Mouse (Mus musculus): ENCODE data around the gene Creld2. TPM values are rescaled to one million over a fixed set of nuclear protein-coding genes. Genes with fewer than 3 reads are reported as not detected.

The Creld2 gene
- polyA plus RNA-seq, 1 experiment from 2014 or later, result 32.9 TPM

DNA sequence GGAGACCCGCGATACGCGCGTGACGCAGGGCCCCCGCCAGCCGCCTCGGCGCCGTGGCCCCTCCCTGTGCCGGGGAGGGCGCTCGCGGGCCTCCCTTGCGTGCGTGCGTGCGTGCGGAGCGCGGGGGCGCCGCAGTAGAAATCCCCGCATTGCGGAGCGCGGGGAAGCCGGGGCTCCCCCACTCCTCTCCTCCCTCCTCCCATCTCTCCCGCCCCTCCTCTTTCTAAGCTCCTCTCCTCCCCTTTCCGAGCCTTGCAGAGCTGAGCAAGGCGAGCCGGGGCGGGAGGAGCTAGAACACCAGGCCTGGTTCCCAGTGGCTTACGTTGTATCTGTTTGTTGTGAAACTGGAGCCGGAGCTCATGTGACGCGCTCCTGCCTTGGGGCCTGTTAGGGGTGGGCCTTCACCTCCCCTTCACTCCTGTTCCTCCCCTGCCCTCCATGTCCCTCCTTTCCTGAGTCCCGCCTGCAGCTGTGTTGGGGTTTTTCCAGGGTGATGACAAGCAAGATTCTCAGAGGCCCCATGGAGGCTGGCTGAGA, 44.3 kb downstream of the Creld2 start:
- Histone ChIP-seq H3K4me2 (ENCODE audit: low read depth, low read length) (peak overlapping the region; percentile 87), H3K9ac (replicated peaks) (peak overlapping the region; percentile 93), H3K27me3 (ENCODE audit: insufficient read depth, low read length) (no peaks in the 10 kb centered on the region), H3K4me3 (ENCODE audit: low read depth, low read length) (peak overlapping the region; percentile 78), H3K9me3 (ENCODE audit: low read length) (no peaks in the 10 kb centered on the region), H3K27ac (ENCODE audit: low read depth) (peak overlapping the region; percentile 97), H3K4me1 (ENCODE audit: insufficient read depth) (peaks cover 51% of the 10 kb centered on the region), H3K36me3 (replicated peaks; ENCODE audit: insufficient read depth, low read length) (peaks cover 19% of the 10 kb centered on the region)
- 8% methylated on average over 23 of the region's 39 CpGs for WGBS (ENCODE audit: insufficient replicate concordance)
- TF ChIP-seq EP300 (IDR thresholded peaks at IDR 0.05; ENCODE audit: low read depth), result peak; percentile 56; the same call in 1 of the 2 replicates
- no peak for TF ChIP-seq CTCF (IDR thresholded peaks at IDR 0.05; ENCODE audit: low read depth)
- ATAC-seq (peak; percentile 39), DNase-seq (peak; percentile 83)

DNA sequence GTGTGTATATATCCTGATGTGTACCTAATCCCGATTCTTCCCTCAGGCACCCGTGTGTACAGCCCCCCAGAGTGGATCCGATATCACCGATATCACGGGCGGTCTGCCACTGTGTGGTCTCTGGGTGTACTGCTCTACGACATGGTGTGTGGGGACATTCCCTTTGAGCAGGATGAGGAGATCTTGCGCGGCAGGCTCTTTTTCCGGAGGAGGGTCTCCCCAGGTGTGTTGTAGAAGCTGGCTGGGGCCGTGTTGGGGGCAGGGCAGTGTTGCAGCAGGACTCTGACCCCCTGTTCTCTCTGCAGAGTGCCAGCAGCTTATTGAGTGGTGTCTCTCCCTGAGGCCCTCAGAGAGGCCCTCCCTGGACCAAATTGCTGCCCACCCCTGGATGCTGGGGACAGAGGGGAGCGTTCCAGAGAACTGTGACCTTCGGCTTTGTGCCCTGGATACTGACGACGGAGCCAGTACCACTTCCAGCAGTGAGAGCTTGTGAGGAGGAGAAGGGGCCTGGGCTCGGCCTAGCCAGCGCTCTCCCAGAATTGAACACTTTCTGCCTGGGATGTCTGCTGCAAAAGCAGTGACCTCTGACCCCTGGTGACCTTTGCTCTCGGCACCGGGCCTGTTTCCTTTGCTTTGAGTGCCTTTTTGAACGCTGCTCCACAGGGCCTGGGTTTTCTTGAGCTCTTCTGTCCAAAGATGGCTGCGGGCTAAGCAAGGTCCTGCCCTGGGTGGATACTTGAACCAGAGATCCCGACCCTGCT, 45.0 kb downstream of the Creld2 start:
- Histone ChIP-seq H3K27me3 (ENCODE audit: insufficient read depth, low read length) (no peaks in the 10 kb centered on the region), H3K9ac (replicated peaks) (peak overlapping the region; percentile 93), H3K27ac (ENCODE audit: low read depth) (peak overlapping the region; percentile 97), H3K9me3 (ENCODE audit: low read length) (no peaks in the 10 kb centered on the region), H3K4me1 (ENCODE audit: insufficient read depth) (peaks cover 51% of the 10 kb centered on the region), H3K4me3 (ENCODE audit: low read depth, low read length) (peak overlapping the region; percentile 78), H3K36me3 (replicated peaks; ENCODE audit: insufficient read depth, low read length) (peaks cover 19% of the 10 kb centered on the region), H3K4me2 (ENCODE audit: low read depth, low read length) (peak overlapping the region; percentile 87)
- 62% methylated on average over 22 of the region's 22 CpGs for WGBS (ENCODE audit: insufficient replicate concordance)
- peak; percentile 64 for DNase-seq
- ATAC-seq, result no peak
- TF ChIP-seq CTCF (IDR thresholded peaks at IDR 0.05; ENCODE audit: low read depth), result 0 out of 2 replicates have a peak, but pooled peaks have one; percentile 4
- 0 out of 2 replicates have a peak, but pooled peaks have one; percentile 25 for TF ChIP-seq EP300 (IDR thresholded peaks at IDR 0.05; ENCODE audit: low read depth)

DNA sequence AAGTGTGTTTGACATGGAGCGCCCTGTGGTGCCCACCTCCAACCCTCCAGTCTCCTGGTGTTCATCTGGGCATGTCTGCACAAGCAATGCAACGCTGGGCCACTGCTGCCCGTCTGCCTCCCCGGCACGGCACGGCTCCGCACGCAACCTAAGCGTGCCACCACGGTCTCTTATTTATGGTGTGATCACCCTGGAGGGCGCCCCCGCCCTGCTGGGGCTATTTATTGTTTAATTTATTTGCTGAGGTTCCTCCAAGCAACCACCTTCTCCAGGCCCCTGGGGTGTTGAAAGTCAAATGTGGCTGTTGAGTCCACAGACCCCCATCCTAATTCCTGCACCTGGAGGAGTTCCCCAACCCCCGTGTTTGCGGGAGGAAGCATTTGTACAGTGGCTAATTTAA, 45.6 kb downstream of the Creld2 start:
- H3K9ac ChIP-seq (replicated peaks), result peak overlapping the region; percentile 93
- TF ChIP-seq EP300 (IDR thresholded peaks at IDR 0.05; ENCODE audit: low read depth), result no peak
- no peak for TF ChIP-seq CTCF (IDR thresholded peaks at IDR 0.05; ENCODE audit: low read depth)
- WGBS (ENCODE audit: insufficient replicate concordance), result 80% methylated on average over 14 of the region's 14 CpGs
- peak overlapping the region; percentile 87 for H3K4me2 ChIP-seq (ENCODE audit: low read depth, low read length)
- peaks cover 19% of the 10 kb centered on the region for H3K36me3 ChIP-seq (replicated peaks; ENCODE audit: insufficient read depth, low read length)
- H3K27ac ChIP-seq (ENCODE audit: low read depth), result peak overlapping the region; percentile 97
- ATAC-seq, result no peak
- H3K4me3 ChIP-seq (ENCODE audit: low read depth, low read length), result peak overlapping the region; percentile 78
- H3K4me1 ChIP-seq (ENCODE audit: insufficient read depth), result peaks cover 52% of the 10 kb centered on the region
- no peaks in the 10 kb centered on the region for H3K9me3 ChIP-seq (ENCODE audit: low read length)
- no peak for DNase-seq
- H3K27me3 ChIP-seq (ENCODE audit: insufficient read depth, low read length), result no peaks in the 10 kb centered on the region

DNA sequence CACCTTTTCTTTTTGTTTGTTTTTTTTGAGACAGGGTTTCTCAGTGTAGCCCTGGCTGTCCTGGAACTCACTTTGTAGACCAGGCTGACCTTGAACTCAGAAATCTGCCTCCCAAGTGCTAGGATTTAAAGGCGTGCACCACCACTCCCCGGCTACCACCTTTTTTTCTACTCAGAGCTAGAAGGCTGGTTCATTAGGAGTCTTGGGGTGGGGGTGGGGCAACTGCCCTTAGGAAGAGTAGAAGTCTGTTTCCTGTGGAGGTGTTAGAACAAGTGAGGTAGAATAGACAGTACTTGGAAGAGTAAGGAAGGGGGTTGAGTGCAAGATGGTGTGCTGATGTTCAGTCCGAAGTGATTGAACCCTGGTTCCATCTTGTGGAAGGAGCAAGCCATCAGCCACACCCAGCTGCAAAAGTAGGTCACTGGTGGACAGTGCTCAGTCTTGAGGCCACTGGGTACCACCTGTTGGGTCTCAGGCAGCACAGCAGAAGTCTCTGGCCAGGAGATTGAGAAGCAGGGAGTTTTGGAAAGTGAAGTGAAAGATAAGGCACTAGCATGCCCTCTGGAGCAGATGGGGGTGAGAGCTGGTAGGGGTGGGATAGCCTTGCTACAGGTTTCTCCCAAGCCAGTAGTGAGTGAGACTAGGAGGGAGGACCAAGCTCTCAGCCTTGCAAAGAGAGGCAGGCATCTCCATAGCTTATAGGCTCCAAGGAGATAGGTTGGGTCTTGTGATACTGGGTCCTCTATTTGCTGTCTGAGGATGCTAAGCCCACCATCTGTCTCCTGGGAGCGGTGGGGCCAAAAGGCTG, 46.6 kb downstream of the Creld2 start:
- TF ChIP-seq CTCF (IDR thresholded peaks at IDR 0.05; ENCODE audit: low read depth), result no peak
- peaks cover 53% of the 10 kb centered on the region for H3K4me1 ChIP-seq (ENCODE audit: insufficient read depth)
- WGBS (ENCODE audit: insufficient replicate concordance), result 76% methylated on average over 4 of the region's 4 CpGs
- peak overlapping the region; percentile 93 for H3K9ac ChIP-seq (replicated peaks)
- H3K36me3 ChIP-seq (replicated peaks; ENCODE audit: insufficient read depth, low read length), result peaks cover 19% of the 10 kb centered on the region
- H3K27ac ChIP-seq (ENCODE audit: low read depth), result peak overlapping the region; percentile 97
- 0 out of 2 replicates have a peak overlapping the region, but pooled peaks have one; percentile 87 for H3K4me2 ChIP-seq (ENCODE audit: low read depth, low read length)
- no peaks in the 10 kb centered on the region for H3K9me3 ChIP-seq (ENCODE audit: low read length)
- DNase-seq (no peak), ATAC-seq (no peak)
- H3K4me3 ChIP-seq (ENCODE audit: low read depth, low read length), result no peak overlapping the region
- no peaks in the 10 kb centered on the region for H3K27me3 ChIP-seq (ENCODE audit: insufficient read depth, low read length)

DNA sequence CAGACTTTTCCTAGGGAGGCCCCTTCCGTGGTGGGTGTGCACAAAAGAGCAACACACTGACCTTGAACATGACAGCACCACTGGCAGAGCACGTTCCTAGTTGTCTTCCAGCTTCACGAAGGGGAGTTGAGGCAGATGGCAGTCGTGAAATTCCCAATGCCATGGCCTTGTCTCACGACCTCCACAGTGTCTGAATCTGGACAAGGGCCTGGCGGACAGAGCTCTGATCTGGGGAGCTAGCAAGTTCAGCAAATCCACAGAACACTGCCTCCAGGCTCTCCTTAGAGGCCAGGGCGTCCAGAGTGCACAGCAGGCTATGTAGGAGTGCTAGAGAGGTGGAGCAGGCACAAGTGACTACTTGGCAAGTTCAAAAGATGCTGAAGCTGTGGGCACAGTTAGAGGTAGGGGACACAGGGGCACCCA, 47.5 kb downstream of the Creld2 start:
- Histone ChIP-seq H3K4me1 (ENCODE audit: insufficient read depth) (peaks cover 46% of the 10 kb centered on the region), H3K9ac (replicated peaks) (peak overlapping the region; percentile 9), H3K27ac (ENCODE audit: low read depth) (peak overlapping the region; percentile 97), H3K9me3 (ENCODE audit: low read length) (no peaks in the 10 kb centered on the region), H3K27me3 (ENCODE audit: insufficient read depth, low read length) (no peaks in the 10 kb centered on the region), H3K4me2 (ENCODE audit: low read depth, low read length) (no peak overlapping the region), H3K4me3 (ENCODE audit: low read depth, low read length) (no peak overlapping the region), H3K36me3 (replicated peaks; ENCODE audit: insufficient read depth, low read length) (peaks cover 19% of the 10 kb centered on the region)
- WGBS (ENCODE audit: insufficient replicate concordance), result 48% methylated on average over 7 of the region's 7 CpGs
- DNase-seq, result no peak
- TF ChIP-seq CTCF (IDR thresholded peaks at IDR 0.05; ENCODE audit: low read depth) (no peak), EP300 (IDR thresholded peaks at IDR 0.05; ENCODE audit: low read depth) (no peak)
- ATAC-seq, result no peak
